Mouse (Mus musculus) ovary, adult 18-20 months (tissue): ENCODE measurements around the gene Rfx1.
A peak's percentile ranks its signal among the peaks of the same experiment; 100 is the strongest.

Experiments used
- DNase-seq: peaks from one replicate; pipeline ENCODE4 v3.0.0; 2022; ENCODE audit warnings: low spot score, mixed read lengths

Rfx1 gene

GRCm38 (mm10) chr8:84063861-84064610, 2.6 kb upstream of the Rfx1 start:
- DNase-seq, result no peak

- DNase-seq, result no peak
Measured at GRCm38 (mm10) chr8:84065037-84065436, 1.6 kb upstream of the Rfx1 start, which contains the start of gene Gm10643. Gm10643 (minus strand) TSS chr8:84065137.

- DNase-seq, result no peak
Measured at GRCm38 (mm10) chr8:84065457-84066072, 1.1 kb upstream of the Rfx1 start.

- DNase-seq, result peak; percentile 88
Measured at GRCm38 (mm10) chr8:84067047-84067573, 476 bp downstream of the Rfx1 start.

GRCm38 (mm10) chr8:84067911-84068310, 1.3 kb downstream of the Rfx1 start:
- no peak for DNase-seq

GRCm38 (mm10) chr8:84068316-84069035, 1.8 kb downstream of the Rfx1 start:
- DNase-seq, result no peak

- no peak for DNase-seq
Measured at GRCm38 (mm10) chr8:84069169-84069568, 2.5 kb downstream of the Rfx1 start.

GRCm38 (mm10) chr8:84069750-84070149, 3.1 kb downstream of the Rfx1 start:
- no peak for DNase-seq

GRCm38 (mm10) chr8:84070241-84070640, 3.6 kb downstream of the Rfx1 start:
- no peak for DNase-seq

- DNase-seq, result no peak
Measured at GRCm38 (mm10) chr8:84070667-84071066, 4.0 kb downstream of the Rfx1 start.

GRCm38 (mm10) chr8:84071921-84072320, 5.3 kb downstream of the Rfx1 start:
- no peak for DNase-seq

- DNase-seq, result no peak
Measured at GRCm38 (mm10) chr8:84072321-84072720, 5.7 kb downstream of the Rfx1 start.

GRCm38 (mm10) chr8:84073230-84073976, 6.8 kb downstream of the Rfx1 start:
- no peak for DNase-seq

- no peak for DNase-seq
Measured at GRCm38 (mm10) chr8:84076412-84076811, 9.8 kb downstream of the Rfx1 start.

- DNase-seq, result no peak
Measured at GRCm38 (mm10) chr8:84076849-84077248, 10.2 kb downstream of the Rfx1 start.

- DNase-seq, result no peak
Measured at GRCm38 (mm10) chr8:84079206-84079605, 12.6 kb downstream of the Rfx1 start.

GRCm38 (mm10) chr8:84083829-84084241, 17.2 kb downstream of the Rfx1 start:
- DNase-seq, result peak; percentile 38

- no peak for DNase-seq
Measured at GRCm38 (mm10) chr8:84084341-84085115, 17.9 kb downstream of the Rfx1 start.

- DNase-seq, result no peak
Measured at GRCm38 (mm10) chr8:84087156-84087555, 20.5 kb downstream of the Rfx1 start.

- no peak for DNase-seq
Measured at GRCm38 (mm10) chr8:84087821-84088220, 21.2 kb downstream of the Rfx1 start.

- DNase-seq, result no peak
Measured at GRCm38 (mm10) chr8:84089277-84089676, 22.6 kb downstream of the Rfx1 start.
